Mouse (Mus musculus) lung, postnatal 0 days (tissue): ENCODE measurements at regions not wholly inside any gene's neighbourhood (a gene's known extent, or its start where the extent isn't known, plus 50 kb on each side); places are given as distances from the start of the nearest gene placed in this dataset.

Experiments
- CTCF ChIP-seq: IDR thresholded peaks from 2 replicates; pipeline ENCODE4 v1.5.1; 2016; ENCODE audit warnings: antibody characterized with exemption, mild to moderate bottlenecking
- EP300 ChIP-seq: IDR thresholded peaks from 2 replicates; pipeline ENCODE4 v1.6.1; 2016; ENCODE audit warnings: antibody characterized with exemption, mild to moderate bottlenecking, control low read depth

- TF ChIP-seq CTCF (no peak), EP300 (no peak)
These were observed 108.4 kb upstream of the Gm4791 start for GRCm38 (mm10) chr9:46889933-46890662.
